Mouse (Mus musculus) C2C12 (cell line): Measurements from ENCODE around the gene Nxf7.
"Not testable (repeated sequence)": the region's sequence is repeated elsewhere in the genome, so short reads cannot be mapped to it uniquely, and the experiment has no call there.

Experiments
- CEBPB ChIP-seq: IDR thresholded peaks from one replicate; pipeline ENCODE4 v1.6.1; 2011; ENCODE audit warnings: low read depth, mild to moderate bottlenecking, control low read depth, moderate library complexity
- CTCF ChIP-seq: IDR thresholded peaks from one replicate; pipeline ENCODE4 v1.5.1; 2011; ENCODE audit not compliant: control insufficient read depth, insufficient read depth, insufficient read length
- FOSL1 ChIP-seq: IDR thresholded peaks from one replicate; pipeline ENCODE4 v1.8.0; 2011; ENCODE audit warnings: mild to moderate bottlenecking, low read length; ENCODE audit not compliant: poor library complexity, insufficient read depth, severe bottlenecking
- MAX ChIP-seq: IDR thresholded peaks from one replicate; pipeline ENCODE4 v1.6.1; 2011; ENCODE audit warnings: mild to moderate bottlenecking, control low read depth
- MYOD1 ChIP-seq: IDR thresholded peaks from one replicate; pipeline ENCODE4 v1.6.1; 2011; ENCODE audit warnings: low read depth; ENCODE audit not compliant: control insufficient read depth, insufficient read length
- USF1 ChIP-seq: IDR thresholded peaks from one replicate; pipeline ENCODE4 v1.6.1; 2011; ENCODE audit warnings: low read depth, mild to moderate bottlenecking, control low read depth, moderate library complexity

GRCm38 (mm10) chrX:135574958-135575628, 23.5 kb downstream of the Nxf7 start:
- TF ChIP-seq CTCF, USF1, CEBPB, MAX, MYOD1, FOSL1: not testable (repeated sequence)
